Mouse (Mus musculus): ENCODE measurements around the gene Pfkfb3.

Pfkfb3 gene

DNA sequence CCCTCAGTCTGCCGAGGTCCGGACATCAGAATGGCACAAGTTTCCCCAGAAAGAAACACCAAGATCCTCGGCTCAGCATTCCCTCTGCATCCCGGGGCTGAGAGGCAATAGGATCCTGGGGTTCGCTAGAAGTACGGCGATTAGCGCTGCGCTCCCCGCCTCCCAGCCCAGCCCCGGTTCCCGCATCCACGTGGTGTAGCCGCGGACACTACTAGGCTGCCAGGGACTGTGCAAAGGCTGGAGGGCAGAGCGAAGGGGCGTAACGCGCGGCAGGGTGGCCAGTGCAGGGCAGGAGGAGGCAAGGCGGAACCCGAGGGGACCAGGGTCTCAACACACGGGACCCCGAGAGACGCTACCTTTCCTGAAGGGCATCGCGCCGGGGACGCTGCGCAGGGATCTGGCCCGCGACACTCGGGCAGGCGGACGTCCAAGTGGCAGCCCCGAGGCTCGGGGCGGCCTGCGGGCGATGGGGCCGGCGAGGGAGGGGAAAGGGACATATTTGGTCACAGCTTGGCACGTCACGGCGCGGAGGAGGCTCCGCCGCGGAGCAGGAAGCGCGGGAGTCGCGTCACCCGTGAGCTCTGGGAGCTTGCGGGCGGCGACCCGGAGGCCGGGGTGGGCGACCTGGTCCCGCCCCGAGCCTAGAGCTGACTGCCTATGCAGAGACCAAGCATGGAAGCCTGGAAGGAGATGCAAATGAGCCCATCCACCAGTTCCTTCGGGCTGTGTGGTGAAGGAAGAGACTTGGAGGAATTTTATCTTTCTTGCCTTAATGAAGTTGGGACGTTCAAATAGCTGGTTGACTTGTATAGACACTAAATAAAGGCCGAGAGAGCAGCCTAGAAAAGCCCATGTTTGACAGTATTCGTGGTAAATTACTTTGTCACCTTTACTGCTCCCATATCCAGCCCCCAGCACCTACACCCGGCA, at the start of gene Pfkfb3:
TSS of gene Pfkfb3 (minus strand) at position 607 of the 930 bp plus-strand sequence.
- DNase-seq (ENCODE audit: low read depth, low spot score): peak; percentile 52

DNA sequence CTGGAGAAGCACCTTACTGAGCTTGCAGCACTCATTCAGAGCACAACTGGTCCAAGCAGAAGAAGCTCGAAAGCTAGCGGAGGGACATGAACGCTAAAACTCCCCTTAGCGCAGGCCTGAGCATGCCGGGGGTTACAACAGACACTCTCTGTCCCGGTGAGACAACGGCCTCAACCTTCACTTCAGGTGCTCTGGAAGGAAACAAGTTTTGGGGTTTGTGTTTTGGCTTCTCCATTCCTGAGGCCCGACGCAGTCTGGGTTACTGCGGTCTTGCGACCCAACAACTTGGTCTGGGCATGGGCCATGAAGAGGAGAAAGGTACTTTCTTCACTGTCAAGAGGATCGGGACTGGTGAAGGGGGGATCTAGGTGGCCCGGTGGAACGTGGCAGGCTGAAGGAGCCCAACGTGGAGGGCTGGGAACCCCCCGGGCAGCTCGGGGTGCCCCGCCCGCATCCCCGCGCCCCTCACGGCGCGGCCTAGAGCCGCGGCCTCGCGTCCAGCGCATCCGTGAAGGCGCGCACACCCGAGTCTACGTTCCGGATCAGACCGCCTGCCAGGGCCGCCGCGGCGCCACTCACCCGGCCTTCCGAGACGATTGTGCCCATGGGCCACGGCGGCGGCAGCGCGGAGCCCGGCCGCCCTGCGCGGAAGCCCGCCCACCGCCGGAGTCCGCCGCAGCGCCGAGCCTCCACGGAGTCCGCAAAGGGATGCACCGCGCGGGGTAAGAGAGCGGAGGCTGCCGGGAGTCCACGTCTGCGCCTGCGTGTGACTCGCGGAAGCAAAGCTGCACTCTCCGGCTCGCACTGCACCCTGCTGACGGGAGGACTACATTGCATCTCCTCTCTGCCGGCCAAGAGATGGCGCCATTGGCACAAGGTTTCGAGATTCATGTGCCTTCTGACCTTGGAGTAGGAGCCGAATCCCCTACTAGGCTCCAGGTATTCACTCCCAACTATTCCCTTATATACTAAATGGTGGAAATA, 48.9 kb upstream of the Pfkfb3 start:
- peak; percentile 95 for DNase-seq (ENCODE audit: low read depth, low spot score)

DNA sequence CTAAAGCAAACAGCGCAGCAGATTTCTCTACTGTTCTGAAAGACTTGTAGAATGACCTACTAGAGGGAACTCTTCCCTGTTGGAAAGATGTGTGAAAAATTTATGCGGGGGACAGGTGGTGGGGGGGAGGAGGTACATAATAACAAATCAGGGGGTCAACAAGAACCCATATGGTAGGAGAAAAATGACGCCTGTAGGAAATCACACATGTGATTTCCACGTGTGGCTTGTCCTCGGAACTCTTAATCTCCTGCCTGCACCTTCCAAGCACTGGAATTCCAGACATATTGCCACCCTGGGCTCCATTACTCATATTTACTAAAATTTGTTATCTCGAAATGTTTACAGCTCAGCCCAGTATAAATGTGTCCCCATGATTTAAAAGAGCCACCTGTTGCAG, 47.9 kb upstream of the Pfkfb3 start:
- no peak for DNase-seq (ENCODE audit: low read depth, low spot score)

DNA sequence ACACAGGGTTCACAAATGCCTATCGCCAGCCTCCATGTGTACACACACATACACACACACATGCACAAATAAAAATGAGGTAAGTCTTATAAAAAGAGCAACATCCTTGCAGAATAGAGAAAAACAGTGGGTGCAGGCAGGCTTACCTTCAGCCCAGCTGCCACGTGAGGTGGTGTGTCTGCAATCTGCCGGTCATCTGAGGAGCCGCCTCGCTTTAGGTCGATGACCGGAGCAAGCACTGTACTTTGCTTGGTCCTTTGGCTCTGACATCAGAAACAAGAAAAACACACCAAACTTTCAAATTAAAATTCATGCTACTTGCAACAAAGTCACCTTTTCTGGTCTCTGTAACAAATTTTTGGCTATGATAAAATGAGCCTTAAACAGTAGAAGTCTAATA, 44.0 kb upstream of the Pfkfb3 start:
- no peak for DNase-seq (ENCODE audit: low read depth, low spot score)

DNA sequence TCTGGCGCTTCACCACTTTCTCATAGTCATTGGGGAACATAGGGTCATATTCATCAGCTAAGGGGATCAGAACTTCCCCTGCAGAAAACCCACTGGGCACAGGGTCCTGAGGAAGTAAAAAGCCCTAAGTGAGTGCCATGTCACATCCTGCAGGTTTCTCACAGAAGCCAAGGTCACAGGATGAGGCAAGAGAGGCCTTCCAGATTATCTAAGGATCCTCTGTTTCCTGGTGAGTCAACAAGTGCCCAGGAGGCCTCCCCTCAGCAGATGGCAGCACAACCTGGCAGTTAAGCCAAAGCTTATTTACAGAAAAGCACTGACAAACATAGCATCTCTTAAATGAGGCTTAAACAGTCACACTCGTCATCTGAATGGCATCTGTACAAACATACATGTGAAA, 42.8 kb upstream of the Pfkfb3 start:
- no peak for DNase-seq (ENCODE audit: low read depth, low spot score)

DNA sequence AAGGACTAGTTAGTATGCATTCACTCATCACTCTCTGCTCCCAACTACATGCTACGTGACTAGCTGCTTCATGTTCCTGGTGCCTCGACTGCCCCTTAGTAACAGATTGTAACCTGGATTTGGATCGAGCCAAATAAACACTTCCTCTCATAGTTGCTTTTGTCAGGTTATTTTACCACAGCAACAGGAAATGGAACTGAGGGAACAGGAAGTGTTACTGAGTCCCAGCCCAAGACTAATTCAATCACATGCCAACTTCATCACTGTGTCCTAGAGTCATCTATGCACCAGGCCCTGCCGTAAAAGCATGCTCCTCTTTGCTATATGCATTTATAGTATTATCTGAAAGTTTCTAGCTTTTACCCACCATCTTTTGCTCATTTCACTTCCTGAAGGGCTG, 34.1 kb upstream of the Pfkfb3 start:
- DNase-seq (ENCODE audit: low read depth, low spot score): no peak

DNA sequence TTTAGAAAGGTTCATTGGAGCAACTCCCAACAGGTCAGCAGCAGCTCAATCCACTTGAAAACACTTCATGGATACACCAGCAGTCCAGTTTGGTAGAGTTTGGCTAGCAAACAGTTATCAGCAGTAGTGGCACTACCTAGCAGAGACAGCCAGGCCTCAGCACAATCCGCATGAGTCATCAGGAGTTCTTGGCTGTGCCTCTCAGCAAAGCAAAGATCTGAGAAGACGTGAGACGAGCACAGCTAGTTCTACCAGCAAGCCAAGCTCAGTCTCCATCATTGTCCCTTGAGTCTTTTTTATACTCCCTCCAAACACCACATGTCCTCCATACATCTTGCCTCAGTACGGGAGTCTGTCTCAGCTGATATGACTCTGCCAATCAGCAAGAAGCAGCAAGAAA, 25.5 kb upstream of the Pfkfb3 start:
- DNase-seq (ENCODE audit: low read depth, low spot score): no peak

DNA sequence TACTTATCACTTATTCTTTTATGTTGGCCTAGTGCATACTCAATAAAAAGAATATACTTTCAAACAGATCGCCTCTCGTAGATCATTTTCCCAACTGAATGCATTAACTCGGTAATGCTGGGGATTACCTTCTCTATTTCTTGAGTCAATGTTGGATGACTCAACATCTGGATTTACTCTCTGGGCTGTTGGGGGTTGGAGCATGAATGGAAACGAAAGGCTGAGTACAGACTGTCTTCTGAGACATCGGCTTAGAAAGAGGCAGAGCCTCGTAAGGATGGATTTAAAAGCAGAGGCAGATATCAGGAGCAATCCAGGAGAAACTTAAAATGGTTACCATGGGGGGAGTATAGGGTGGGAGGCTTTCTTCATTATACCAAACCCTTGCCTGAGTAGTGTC, 24.3 kb upstream of the Pfkfb3 start:
- no peak for DNase-seq (ENCODE audit: low read depth, low spot score)

DNA sequence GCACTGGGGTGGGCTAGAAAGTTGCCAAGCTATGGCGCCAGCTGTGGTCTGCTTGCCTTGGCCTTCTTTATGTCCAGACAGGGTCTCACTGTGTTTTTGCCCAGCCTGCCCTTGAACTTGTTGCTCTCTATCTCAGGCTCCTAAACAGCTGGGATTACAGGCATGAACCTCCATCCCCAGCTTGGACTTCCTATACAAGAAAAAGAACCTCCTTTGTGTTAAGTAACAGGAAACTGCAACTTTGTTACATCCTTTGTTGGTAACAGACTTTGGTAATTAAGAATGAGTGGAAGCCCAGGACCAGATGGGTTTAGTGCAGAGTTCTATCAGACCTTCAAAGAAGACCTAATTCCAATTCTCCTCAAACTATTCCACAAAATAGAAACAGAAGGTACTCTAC, 19.8 kb upstream of the Pfkfb3 start:
- DNase-seq (ENCODE audit: low read depth, low spot score): no peak

DNA sequence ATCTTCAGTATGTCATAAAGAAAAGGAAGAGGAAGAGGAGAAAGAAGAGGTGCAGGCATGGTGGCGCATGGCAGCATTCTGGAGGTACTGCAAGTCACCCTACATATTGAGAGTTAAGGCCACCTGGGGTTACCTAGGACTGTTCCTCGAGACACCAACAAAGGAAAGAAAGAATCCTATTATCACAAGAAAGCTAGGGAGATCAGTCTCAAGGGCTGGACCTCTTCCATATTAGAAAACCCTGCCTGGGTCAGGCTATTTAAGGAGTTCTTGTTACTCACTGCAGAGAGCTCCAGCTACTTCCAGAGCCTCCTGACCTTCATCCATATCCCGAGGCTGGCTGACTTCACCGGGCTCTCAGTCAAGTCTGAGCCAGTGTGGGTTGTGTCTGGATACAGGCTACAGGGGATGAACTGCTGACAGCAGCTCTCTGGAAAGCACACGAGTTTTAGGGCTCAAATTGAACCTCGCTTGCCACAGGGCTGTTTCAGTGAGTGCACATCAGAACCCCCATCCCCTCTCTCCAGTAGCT, 17.2 kb upstream of the Pfkfb3 start:
- DNase-seq (ENCODE audit: low read depth, low spot score): peak; percentile 92

DNA sequence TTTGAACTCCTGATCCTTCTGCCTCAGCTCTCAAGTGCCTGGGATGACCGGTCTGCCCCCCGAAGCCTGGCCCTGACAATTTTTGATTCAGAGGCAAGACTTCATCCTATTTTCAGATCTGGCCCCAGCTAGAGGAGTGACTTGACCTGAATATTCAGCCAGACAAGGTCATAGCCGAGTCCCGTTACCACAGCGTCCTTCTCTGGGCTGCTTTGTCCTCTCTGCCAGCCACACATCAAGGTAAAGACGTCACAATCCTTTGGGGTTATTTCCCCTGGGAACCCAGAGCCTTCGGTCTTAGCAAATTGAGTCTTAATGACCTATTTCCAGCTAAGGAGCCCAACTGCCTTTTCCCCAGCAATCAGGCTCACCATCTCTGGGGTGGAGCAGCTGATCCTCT, 14.6 kb upstream of the Pfkfb3 start:
- DNase-seq (ENCODE audit: low read depth, low spot score): no peak

DNA sequence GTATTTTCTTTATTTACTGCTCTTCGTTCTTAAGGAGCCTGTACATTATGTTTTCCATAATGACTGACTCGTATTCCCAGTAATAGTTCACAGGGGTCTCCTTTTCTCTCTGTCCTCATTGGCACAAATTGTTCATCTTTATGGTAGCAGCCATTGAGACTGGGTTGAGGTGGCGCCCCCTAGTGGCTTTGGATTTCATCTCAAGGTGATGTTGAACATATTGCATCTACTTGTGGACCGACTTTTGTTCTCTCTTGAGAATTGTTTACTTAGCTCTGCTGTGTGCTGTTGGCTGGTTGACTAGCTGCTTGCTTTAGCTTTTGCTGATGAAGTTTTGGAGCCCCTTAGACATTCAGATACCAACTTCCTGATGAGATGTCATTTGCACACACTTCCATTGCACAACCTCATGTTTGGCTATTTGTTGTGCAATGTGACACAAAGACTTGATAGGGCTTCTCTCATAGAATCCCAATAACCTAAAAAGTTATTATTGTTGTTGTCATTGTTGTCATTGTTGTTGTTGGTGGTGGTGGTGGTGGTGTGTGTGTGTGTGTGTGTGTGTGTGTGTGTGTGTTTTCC, 14.0 kb upstream of the Pfkfb3 start:
- peak; percentile 75 for DNase-seq (ENCODE audit: low read depth, low spot score)

DNA sequence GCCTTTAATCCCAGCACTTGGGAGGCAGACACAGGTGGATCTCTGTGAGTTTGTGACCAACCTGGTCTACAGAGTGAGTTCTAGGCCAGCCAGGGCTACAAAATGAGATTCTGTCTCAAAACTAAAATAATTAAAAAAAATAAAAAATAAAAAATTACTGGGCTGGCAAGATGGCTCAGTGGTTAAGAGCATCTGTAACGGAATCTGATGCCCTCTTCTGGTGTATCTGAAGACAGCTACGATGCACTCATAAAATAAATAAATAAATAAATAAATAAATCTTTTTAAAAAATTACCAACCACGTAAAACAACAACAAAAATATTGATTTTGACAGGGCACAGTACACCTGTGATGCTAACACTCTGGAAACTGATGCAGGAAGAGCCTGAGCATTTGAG, 13.0 kb upstream of the Pfkfb3 start:
- DNase-seq (ENCODE audit: low read depth, low spot score): no peak

DNA sequence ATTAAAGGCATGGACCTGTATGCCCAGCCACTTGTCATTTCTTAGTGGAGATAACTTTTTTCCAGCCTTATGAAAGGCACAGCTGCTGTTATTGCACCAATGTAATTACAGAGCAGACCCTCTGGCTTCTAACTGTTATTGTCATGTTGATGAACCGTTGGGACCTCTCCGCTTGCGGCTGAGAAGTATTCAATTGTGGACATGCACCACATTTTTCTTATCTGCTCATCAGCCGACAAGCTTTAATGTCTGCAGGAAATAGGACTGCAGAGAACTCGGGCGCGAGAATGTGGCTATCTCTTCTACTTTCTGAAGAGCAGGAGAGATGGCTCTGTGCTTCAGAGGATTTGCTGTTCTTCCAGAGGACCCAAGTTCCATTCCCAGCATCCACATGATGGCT, 12.4 kb upstream of the Pfkfb3 start:
- DNase-seq (ENCODE audit: low read depth, low spot score): no peak

DNA sequence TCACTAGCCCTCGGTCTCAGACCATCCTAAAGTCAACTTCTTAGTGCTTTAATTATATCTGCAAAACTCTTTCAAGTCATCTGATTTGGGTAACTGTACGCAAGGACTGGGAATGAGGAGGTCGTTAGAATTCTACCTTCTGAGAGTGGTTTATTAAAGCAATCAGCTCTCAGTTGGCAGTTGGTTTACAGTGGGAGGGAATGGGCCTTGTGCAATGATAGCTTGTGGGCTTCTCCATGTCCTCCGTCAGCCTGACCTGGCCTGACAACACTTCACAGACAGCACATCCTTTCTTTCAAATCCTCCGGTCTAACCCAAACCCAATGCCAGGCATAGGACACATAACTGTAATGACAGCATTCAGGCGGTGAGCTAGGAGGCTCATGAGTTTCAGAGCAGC, 10.9 kb upstream of the Pfkfb3 start:
- DNase-seq (ENCODE audit: low read depth, low spot score): no peak

DNA sequence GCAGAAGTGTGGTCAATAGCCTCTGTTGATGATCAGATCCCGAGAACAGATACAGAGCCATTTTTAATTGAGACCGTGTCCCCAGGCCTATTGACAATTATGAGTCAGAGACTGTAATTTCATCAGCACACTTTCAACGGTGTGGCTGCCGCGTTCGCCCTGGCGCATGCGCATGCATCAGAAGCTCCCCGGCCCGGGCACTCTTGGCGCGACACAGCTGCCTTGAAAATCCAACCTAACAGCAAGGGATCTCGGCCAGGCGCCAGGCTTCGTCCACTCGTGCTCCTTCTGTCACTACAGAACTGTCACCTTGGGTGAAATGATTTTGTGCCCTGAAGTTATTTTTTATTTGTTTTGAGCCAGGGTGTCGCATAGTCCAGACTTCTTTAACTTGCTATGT, 9.4 kb upstream of the Pfkfb3 start:
- DNase-seq (ENCODE audit: low read depth, low spot score): peak; percentile 28

DNA sequence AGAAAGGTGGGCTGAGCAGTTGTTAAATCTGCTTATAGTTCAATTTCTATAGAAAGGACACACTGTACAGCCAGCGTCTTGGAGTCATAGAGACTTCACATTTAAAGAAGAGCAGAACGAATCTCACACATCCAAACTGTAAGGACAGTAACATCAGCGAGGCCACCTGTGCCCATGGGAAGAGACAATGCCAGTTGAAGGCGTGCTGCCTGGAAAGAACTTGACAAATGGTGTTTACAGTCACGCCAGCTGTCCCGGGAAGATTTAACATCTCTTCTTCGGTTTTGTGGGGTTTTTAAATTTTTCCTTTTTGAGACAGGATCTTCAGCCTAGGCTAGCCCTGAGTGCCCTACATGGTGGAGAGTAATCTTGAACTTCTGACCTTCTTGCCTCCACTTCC, 4.8 kb upstream of the Pfkfb3 start:
- DNase-seq (ENCODE audit: low read depth, low spot score): no peak

DNA sequence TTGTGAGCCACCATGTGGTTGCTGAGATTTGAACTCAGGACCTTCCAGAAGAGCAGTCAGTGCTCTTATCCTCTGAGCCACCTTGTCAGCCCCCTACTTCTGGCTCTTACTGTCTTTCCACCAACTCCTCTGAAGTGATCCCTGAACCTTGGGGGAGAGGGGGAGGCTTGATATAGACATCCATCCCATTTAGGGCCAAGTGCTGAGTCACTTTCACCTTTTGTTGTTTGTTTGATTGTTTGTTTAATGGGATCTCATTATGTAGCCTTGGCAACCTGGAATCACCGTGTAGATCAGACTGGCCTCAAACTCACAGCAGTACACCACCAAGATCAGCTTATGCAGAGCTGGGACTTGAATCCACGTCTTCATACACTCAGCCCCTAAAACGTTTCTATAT, 3.4 kb upstream of the Pfkfb3 start:
- peak; percentile 36 for DNase-seq (ENCODE audit: low read depth, low spot score)

DNA sequence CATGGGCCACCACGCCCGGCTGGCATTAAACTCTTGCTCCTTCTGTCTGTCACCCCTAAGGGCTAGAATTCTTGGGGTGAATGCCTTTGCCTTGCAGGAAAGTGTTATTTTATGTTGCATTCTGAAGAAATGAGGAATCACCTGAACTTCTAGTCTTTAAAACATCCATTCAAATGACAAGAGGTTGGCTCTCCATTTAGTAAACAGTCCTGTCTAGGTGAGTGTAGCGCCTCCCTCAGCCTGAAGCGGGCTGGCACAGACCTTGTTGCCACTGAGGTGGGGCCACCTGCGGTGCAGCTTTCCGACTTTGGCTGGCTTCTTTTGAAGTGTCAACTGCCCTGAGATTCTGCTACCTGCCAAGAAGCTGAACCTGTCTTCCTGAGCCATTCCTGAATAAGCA, 1.4 kb upstream of the Pfkfb3 start:
- DNase-seq (ENCODE audit: low read depth, low spot score): no peak

DNA sequence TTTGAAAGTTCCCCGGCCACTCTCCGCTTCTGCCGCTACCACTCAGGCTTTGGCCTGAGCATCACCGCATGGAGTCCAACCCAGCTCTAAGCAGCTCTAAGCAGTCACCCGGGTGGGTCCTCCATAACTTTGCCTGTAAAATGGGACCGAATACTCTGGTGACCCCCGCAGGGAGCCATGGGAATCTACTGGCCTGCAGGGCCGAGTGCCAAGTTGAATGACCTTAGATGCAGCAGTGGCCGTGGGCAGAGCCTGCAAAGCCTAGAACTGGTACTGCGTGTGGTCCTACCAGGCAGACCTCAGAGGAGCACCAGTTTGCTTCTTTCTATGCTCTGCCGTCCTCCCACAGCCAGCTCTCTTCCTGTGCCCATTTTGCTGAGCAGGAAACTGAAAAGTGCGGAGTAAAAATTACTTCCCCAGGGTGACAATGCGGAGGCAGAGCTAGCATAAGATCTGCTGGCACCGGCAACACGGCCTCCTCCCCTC, 868 bp downstream of the Pfkfb3 start:
- peak; percentile 33 for DNase-seq (ENCODE audit: low read depth, low spot score)

DNA sequence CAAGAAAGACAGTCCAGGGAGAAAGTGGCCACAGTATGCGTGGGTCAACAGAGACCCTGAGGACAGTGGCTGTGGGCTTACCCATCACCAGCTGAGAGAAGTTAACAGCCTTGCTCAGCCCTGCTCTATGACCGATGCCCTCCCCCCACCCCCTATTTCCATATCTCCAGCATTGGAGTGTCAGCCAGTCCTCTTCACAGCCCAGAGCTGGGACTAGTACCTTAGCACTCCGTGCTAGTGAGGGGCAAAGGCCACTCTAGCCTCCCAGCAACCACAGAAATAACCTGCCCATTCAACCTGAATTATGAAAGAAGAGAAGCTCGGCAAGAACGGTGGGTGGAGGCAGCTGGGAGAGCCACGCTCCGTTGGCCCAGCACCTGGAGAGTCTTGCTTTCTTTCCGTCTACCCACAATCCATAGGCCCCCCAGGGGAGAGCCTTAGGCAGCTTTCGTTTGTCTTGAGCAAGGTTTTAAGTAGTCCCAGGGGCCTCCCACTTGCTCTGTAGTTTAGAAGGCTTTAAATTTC, 1.5 kb downstream of the Pfkfb3 start:
- no peak for DNase-seq (ENCODE audit: low read depth, low spot score)

All from R1 (cell line).